ENCODE assay signal across 29 mouse cellular contexts in genomic region chr4:120313309-120313708, GRCm38 (mm10). TPM values are rescaled to one million over a fixed set of nuclear protein-coding genes. Genes with fewer than 3 reads are reported as not detected.
A peak's percentile ranks its signal among the peaks of the same experiment; 100 is the strongest.
DNase-seq lines count a peak whose midpoint lies in the region; ATAC-seq and TF ChIP-seq lines count a peak whose summit lies in the region.
"Had no signal": no experiment of that assay in that cellular context is flagged by ENCODE, and none has a peak within 500 bp of the region (broad histone marks: within the 10 kb centered on the region; RNA-seq: fewer than 3 reads in every experiment).

No protein-coding gene starts in this region.

- peaks cover 3% of the 10 kb centered on the region for H3K9me3 ChIP-seq in embryonic facial prominence, embryonic 14.5 days (ENCODE audit: control insufficient read depth, low read length)
- H3K9me3 ChIP-seq in embryonic facial prominence, embryonic 10.5 days: no peaks in the 10 kb centered on the region
- H3K9me3 ChIP-seq in CH12.LX (replicated peaks; ENCODE audit: low read length): peaks cover 7% of the 10 kb centered on the region
- H3K9me3 ChIP-seq: hindbrain, embryonic 10.5 days; hindbrain, embryonic 15.5 days; kidney, embryonic 15.5 days; limb, embryonic 10.5 days; limb, embryonic 15.5 days; liver, embryonic 13.5 days had no signal

- no peak for TF ChIP-seq CTCF in CH12.LX (conservative IDR thresholded peaks at IDR 0.05 in 1 of 2, IDR thresholded peaks at IDR 0.05 in 1 of 2; ENCODE audit: low read depth in 2 of 2, low read length in 2 of 2)
- no peak for TF ChIP-seq CTCF in kidney, adult 2 months (conservative IDR thresholded peaks at IDR 0.05; ENCODE audit: insufficient read depth, insufficient read length, low read depth, low read length)

- H3K4me1 ChIP-seq in embryonic facial prominence, embryonic 14.5 days (ENCODE audit: control insufficient read depth, insufficient read depth, low read length): no peaks in the 10 kb centered on the region
- no peaks in the 10 kb centered on the region for H3K4me1 ChIP-seq in embryonic facial prominence, embryonic 10.5 days
- H3K4me1 ChIP-seq in CH12.LX (ENCODE audit: control insufficient read depth in 1 of 2, insufficient read depth in 2 of 2): peaks cover 7 to 24% of the 10 kb centered on the region in 2 experiments
- H3K4me1 ChIP-seq in kidney, adult 2 months (ENCODE audit: control insufficient read depth, insufficient read depth, low read length): no peaks in the 10 kb centered on the region
- H3K4me1 ChIP-seq: hindbrain, embryonic 10.5 days; hindbrain, embryonic 15.5 days; kidney, embryonic 15.5 days; limb, embryonic 10.5 days; limb, embryonic 15.5 days; liver, embryonic 13.5 days had no signal

- in situ Hi-C loops in CH12.LX (cut with MboI; ENCODE audit: low pct_ligation_motif_present, low pct_unique_long_range_greater_than_20kb, low sequenced_read_pairs): no loop called here

- H3ac ChIP-seq in myocyte (ENCODE audit: control insufficient read depth, insufficient read length): no peak overlapping the region

- no peaks in the 10 kb centered on the region for H3K27me3 ChIP-seq in embryonic facial prominence, embryonic 14.5 days (replicated peaks; ENCODE audit: control insufficient read depth, insufficient read depth, low read length)
- H3K27me3 ChIP-seq in embryonic facial prominence, embryonic 10.5 days (replicated peaks; ENCODE audit: low read depth, poor library complexity, severe bottlenecking): no peaks in the 10 kb centered on the region
- peaks cover 44% of the 10 kb centered on the region for H3K27me3 ChIP-seq in CH12.LX (replicated peaks)
- H3K27me3 ChIP-seq in myocyte (ENCODE audit: control insufficient read depth, insufficient read depth, insufficient read length): peaks cover 22% of the 10 kb centered on the region
- H3K27me3 ChIP-seq in kidney, adult 2 months (replicated peaks; ENCODE audit: control insufficient read depth, insufficient read depth, low read length): no peaks in the 10 kb centered on the region
- H3K27me3 ChIP-seq: hindbrain, embryonic 15.5 days; kidney, embryonic 15.5 days; limb, embryonic 15.5 days had no signal

- TF ChIP-seq RAD21 in CH12.LX (IDR thresholded peaks at IDR 0.05; ENCODE audit: low read depth, low read length): no peak

- dilution Hi-C loops in CH12.LX (cut with MboI; ENCODE audit: extremely low pct_ligation_motif_present, extremely low pct_unique_long_range_greater_than_20kb, low sequenced_read_pairs): no loop called here

- H3K27ac ChIP-seq in embryonic facial prominence, embryonic 14.5 days (replicated peaks; ENCODE audit: low read depth, low read length): no peak overlapping the region
- no peak overlapping the region for H3K27ac ChIP-seq in embryonic facial prominence, embryonic 10.5 days (replicated peaks)
- H3K27ac ChIP-seq in CH12.LX (ENCODE audit: insufficient read depth, low read depth): no peak overlapping the region
- H3K27ac ChIP-seq in kidney, adult 2 months (ENCODE audit: insufficient read depth, low read depth, low read length): no peak overlapping the region
- H3K27ac ChIP-seq: hindbrain, embryonic 10.5 days; hindbrain, embryonic 15.5 days; kidney, embryonic 15.5 days; limb, embryonic 10.5 days; limb, embryonic 15.5 days; liver, embryonic 13.5 days had no signal

- TF ChIP-seq POLR2A in CH12.LX (IDR thresholded peaks at IDR 0.05; ENCODE audit: low read depth, low read length): no peak
- no peak for TF ChIP-seq POLR2A in myocyte (IDR thresholded peaks at IDR 0.05; ENCODE audit: insufficient read length, low read depth)
- TF ChIP-seq POLR2A in kidney, adult 2 months (IDR thresholded peaks at IDR 0.05; ENCODE audit: low read depth, low read length): no peak

- 0 out of 2 replicates have a peak, but pooled peaks have one; percentile 25 for TF ChIP-seq EP300 in CH12.LX (IDR thresholded peaks at IDR 0.05; ENCODE audit: low read length)

- DNase-seq in embryonic facial prominence, embryonic 14.5 days (ENCODE audit: low spot score): peak; percentile 35
- no peak for DNase-seq in embryonic facial prominence, embryonic 10.5 days (ENCODE audit: low spot score)
- peak; percentile 62 for DNase-seq in CH12.LX (ENCODE audit: extremely low read depth)
- no peak for DNase-seq in layer of hippocampus, postnatal 10 days (ENCODE audit: low spot score in 2 of 2)
- no peak for DNase-seq in kidney, adult 2 months
- DNase-seq: adrenal gland, postnatal 10 days; cerebellum, adult 18-20 months; kidney, adult 11 months; kidney, postnatal 25 days; liver, embryonic 13.5 days; lung, adult 18-20 months; lung, postnatal 4 days; midbrain, embryonic 14.5 days; right cerebral cortex, postnatal 25 days; spleen, adult 18-20 months; thymus, postnatal 14 days had no signal

- H3K4me3 ChIP-seq in embryonic facial prominence, embryonic 14.5 days (ENCODE audit: low read depth, low read length): no peak overlapping the region
- no peak overlapping the region for H3K4me3 ChIP-seq in embryonic facial prominence, embryonic 10.5 days
- H3K4me3 ChIP-seq in CH12.LX (replicated peaks in 1 of 3; ENCODE audit: low read depth in 2 of 3, low read length in 2 of 3, poor library complexity in 1 of 3) (peak overlapping the region in 1 of 3 experiments; percentile 19), myocyte (no peak overlapping the region)
- H3K4me3 ChIP-seq in kidney, adult 2 months (ENCODE audit: insufficient read depth, low read depth, low read length): no peak overlapping the region
- H3K4me3 ChIP-seq: heart, embryonic 12.5 days; hindbrain, embryonic 10.5 days; hindbrain, embryonic 15.5 days; kidney, embryonic 15.5 days; limb, embryonic 10.5 days; limb, embryonic 15.5 days; liver, embryonic 13.5 days had no signal

- no peaks in the 10 kb centered on the region for H3K79me2 ChIP-seq in CH12.LX (replicated peaks; ENCODE audit: control insufficient read depth, extremely low read depth, insufficient read depth, poor library complexity, severe bottlenecking)
- H3K79me2 ChIP-seq in myocyte (ENCODE audit: control insufficient read depth, insufficient read depth): no peaks in the 10 kb centered on the region

- 0 out of 2 replicates have a peak, but pooled peaks have one; percentile 47 for ATAC-seq in embryonic facial prominence, embryonic 14.5 days (ENCODE audit: low read depth)
- peak; percentile 86 for ATAC-seq in common myeloid progenitor, adult 5-6 weeks (replicated peaks; ENCODE audit: low read depth, poor library complexity, severe bottlenecking)
- ATAC-seq: CD4-positive, CD25-positive, alpha-beta regulatory T cell, adult 4 months; forebrain, embryonic 14.5 days; inflammation-experienced regulatory T-cells, adult 6 months; lung, postnatal 0 days had no signal

- H3K4me2 ChIP-seq in embryonic facial prominence, embryonic 14.5 days (ENCODE audit: low read depth, low read length): no peak overlapping the region
- H3K4me2 ChIP-seq in CH12.LX (ENCODE audit: insufficient read depth, low read depth, poor library complexity, severe bottlenecking) (peak overlapping the region; percentile 42; the same call in 1 of the 2 replicates), myocyte (ENCODE audit: low read depth) (no peak overlapping the region)
- H3K4me2 ChIP-seq: heart, embryonic 12.5 days; hindbrain, embryonic 15.5 days; kidney, embryonic 15.5 days; limb, embryonic 15.5 days; liver, embryonic 13.5 days had no signal

- 85% methylated on average over 5 of the region's 5 CpGs for WGBS in embryonic facial prominence, embryonic 14.5 days
- WGBS in embryonic facial prominence, embryonic 10.5 days: 78% methylated on average over 5 of the region's 5 CpGs
- 73% methylated on average over 5 of the region's 5 CpGs for WGBS in kidney, adult 2 months

- no peak overlapping the region for H3K9ac ChIP-seq in embryonic facial prominence, embryonic 14.5 days (ENCODE audit: low read depth, low read length)
- H3K9ac ChIP-seq in CH12.LX (ENCODE audit: insufficient read depth, low read depth): no peak overlapping the region
- H3K9ac ChIP-seq: heart, embryonic 12.5 days; hindbrain, embryonic 15.5 days; kidney, embryonic 15.5 days; limb, embryonic 15.5 days; liver, embryonic 13.5 days had no signal

- no peaks in the 10 kb centered on the region for H3K36me3 ChIP-seq in embryonic facial prominence, embryonic 14.5 days (ENCODE audit: control insufficient read depth, insufficient read depth, low read length)
- H3K36me3 ChIP-seq in embryonic facial prominence, embryonic 10.5 days (replicated peaks): no peaks in the 10 kb centered on the region
- H3K36me3 ChIP-seq in CH12.LX (replicated peaks in 1 of 2; ENCODE audit: control insufficient read depth in 1 of 2, insufficient read depth in 1 of 2, low read length in 1 of 2) (no peaks in the 10 kb centered on the region), myocyte (ENCODE audit: control insufficient read depth, insufficient read depth) (no peaks in the 10 kb centered on the region)
- H3K36me3 ChIP-seq in kidney, adult 2 months (ENCODE audit: control insufficient read depth, insufficient read depth, low read length): no peaks in the 10 kb centered on the region
- H3K36me3 ChIP-seq: heart, embryonic 12.5 days; hindbrain, embryonic 10.5 days; hindbrain, embryonic 15.5 days; kidney, embryonic 15.5 days; limb, embryonic 10.5 days; limb, embryonic 15.5 days; liver, embryonic 13.5 days had no signal

TF ChIP-seq in CH12.LX, 34 proteins besides CTCF, POLR2A, EP300 and RAD21 (continues in another document):
- TF ChIP-seq NRF1 (IDR thresholded peaks at IDR 0.05; ENCODE audit: low read depth, low read length) (no peak), USF2 (conservative IDR thresholded peaks at IDR 0.05; ENCODE audit: low read depth, low read length) (peak; percentile 66), SMC3 (IDR thresholded peaks at IDR 0.05; ENCODE audit: low read depth, low read length) (no peak), MAX (IDR thresholded peaks at IDR 0.05; ENCODE audit: low read length) (peak; percentile 67), CHD1 (IDR thresholded peaks at IDR 0.05; ENCODE audit: low read depth, low read length) (no peak)

TF ChIP-seq in myocyte, 11 proteins besides CTCF, POLR2A, EP300 and RAD21:
- TF ChIP-seq USF1 (IDR thresholded peaks at IDR 0.05; ENCODE audit: low read depth) (peak; percentile 87), SRF (IDR thresholded peaks at IDR 0.05; ENCODE audit: control insufficient read depth, insufficient read length, low read depth) (no peak), MYOG (IDR thresholded peaks at IDR 0.05; ENCODE audit: control insufficient read depth in 1 of 3, insufficient read depth in 1 of 3, insufficient read length in 2 of 3, low read depth in 2 of 3) (no peak)

RNA-seq across cellular contexts. Expression of gene Foxo6, which starts 26.2 kb away (rescaled TPM):
- polyA plus RNA-seq in embryonic facial prominence, embryonic 14.5 days (2014; fragmentation: Nextera tagmentation; extraction: Ambion mirVana): 0.47 and 0.72 TPM in 2 replicates
- 0.05 and 0.21 TPM in 2 replicates for polyA plus RNA-seq in embryonic facial prominence, embryonic 10.5 days (2016; fragmentation: Nextera tagmentation; extraction: Ambion mirVana)
- total RNA-seq in CH12.LX (2012; rRNA removed): not detected in 2 replicates
- total RNA-seq in CH12.LX (2014; rRNA removed): not detected in 2 replicates
- polyA plus RNA-seq in CH12.LX (2012; ENCODE audit: insufficient read length, low read depth): not detected in 2 replicates
- total RNA-seq in common myeloid progenitor, adult 5-6 weeks (2017): not detected in 2 replicates
- polyA plus RNA-seq in myocyte (2012; fragmentation: generic; extraction: Trizol): 24.9 TPM
- 10 to 100 TPM; 60.4 to 61.7 TPM for total RNA-seq in layer of hippocampus, postnatal 10 days (2021)
- 0.41 and 0.61 TPM in 2 replicates for polyA plus RNA-seq in kidney, adult 2 months (2012; rRNA removed)
- total RNA-seq: neutrophil, adult 5-6 weeks had no signal
- polyA plus RNA-seq: CD4-positive, CD25-positive, alpha-beta regulatory T cell, adult 4 months; inflammation-experienced regulatory T-cells, adult 6 months; limb, embryonic 10.5 days; liver, embryonic 13.5 days had no signal

Comparison
In these comparisons a context has a peak if more than half of its experiments do, and no peak if none do; other contexts are left out.
1. DNase-seq: peak in embryonic facial prominence, embryonic 14.5 days (single experiment) and CH12.LX (single experiment); none in embryonic facial prominence, embryonic 10.5 days (single experiment), layer of hippocampus, postnatal 10 days (0 of 2) and kidney, adult 2 months (single experiment).
2. RNA of gene Foxo6, which starts 26.2 kb away (polyA plus RNA-seq): 24.9 TPM in myocyte (single experiment); 0.41 to 0.61 TPM in kidney, adult 2 months, 0.47 to 0.72 TPM in embryonic facial prominence, embryonic 14.5 days, 0.05 to 0.21 TPM in embryonic facial prominence, embryonic 10.5 days and not detected in CH12.LX; every median in the first group is over 10 times any median in the second.